Mouse (Mus musculus) forebrain, postnatal 0 days (tissue): ENCODE measurements at regions not wholly inside any gene's neighbourhood (a gene's known extent, or its start where the extent isn't known, plus 50 kb on each side); places are given as distances from the start of the nearest gene placed in this dataset.

Experiments used
- ATAC-seq: fragments of 200-750 bp; cut with Nextera tagmentation; 2 replicates; pipeline ENCODE4 v1.8.0; 2017; ENCODE audit warnings: mild to moderate bottlenecking, moderate library complexity
- DNase-seq: peaks from one replicate; pipeline ENCODE4 v3.0.0-alpha.2; 2015
- H3K27ac ChIP-seq: fragments of 300-500 bp; sonication (generic); 2 replicates; pipeline ENCODE4 v1.5.1; 2014; ENCODE audit warnings: low read depth, mild to moderate bottlenecking, antibody characterized with exemption, low read length, moderate library complexity, mixed read lengths
- H3K27me3 ChIP-seq: fragments of 300-500 bp; sonication (generic); 2 replicates; pipeline ENCODE4 v1.6.1; 2014; ENCODE audit warnings: mild to moderate bottlenecking, low read length, mixed read lengths; ENCODE audit not compliant: insufficient read depth
- H3K36me3 ChIP-seq: fragments of 300-500 bp; sonication (generic); 2 replicates; pipeline ENCODE4 v1.6.1; 2014; ENCODE audit warnings: mild to moderate bottlenecking, moderate library complexity; ENCODE audit not compliant: insufficient read depth
- H3K4me1 ChIP-seq: fragments of 300-500 bp; sonication (generic); 2 replicates; pipeline ENCODE4 v1.6.1; 2014; ENCODE audit warnings: antibody characterized with exemption; ENCODE audit not compliant: insufficient read depth
- H3K4me2 ChIP-seq: fragments of 300-500 bp; sonication (generic); 2 replicates; pipeline ENCODE4 v1.6.1; 2014; ENCODE audit warnings: low read depth, mild to moderate bottlenecking, moderate library complexity
- H3K4me3 ChIP-seq: fragments of 300-500 bp; sonication (generic); 2 replicates; pipeline ENCODE4 v1.5.1; 2014; ENCODE audit warnings: low read depth, low read length, mixed read lengths
- H3K9ac ChIP-seq: fragments of 300-500 bp; sonication (generic); 2 replicates; pipeline ENCODE4 v1.6.1; 2014; ENCODE audit warnings: mild to moderate bottlenecking
- H3K9me3 ChIP-seq: fragments of 300-500 bp; sonication (generic); 2 replicates; pipeline ENCODE4 v1.6.1; 2016; ENCODE audit warnings: low read length
- CTCF ChIP-seq: sonication (generic); IDR thresholded peaks from 2 replicates; pipeline ENCODE4 v1.5.1; 2016; ENCODE audit warnings: antibody characterized with exemption, control low read depth, low read depth
- WGBS: fragments of 180-500 bp; shearing (Covaris S2); extraction: QIAGEN DNeasy Blood & Tissue Kit; methylation state at CpG from one replicate; pipeline ENCODE4 v1.1.7; 2014; 5-methylcytosine and 5-hydroxymethylcytosine counted together

DNA sequence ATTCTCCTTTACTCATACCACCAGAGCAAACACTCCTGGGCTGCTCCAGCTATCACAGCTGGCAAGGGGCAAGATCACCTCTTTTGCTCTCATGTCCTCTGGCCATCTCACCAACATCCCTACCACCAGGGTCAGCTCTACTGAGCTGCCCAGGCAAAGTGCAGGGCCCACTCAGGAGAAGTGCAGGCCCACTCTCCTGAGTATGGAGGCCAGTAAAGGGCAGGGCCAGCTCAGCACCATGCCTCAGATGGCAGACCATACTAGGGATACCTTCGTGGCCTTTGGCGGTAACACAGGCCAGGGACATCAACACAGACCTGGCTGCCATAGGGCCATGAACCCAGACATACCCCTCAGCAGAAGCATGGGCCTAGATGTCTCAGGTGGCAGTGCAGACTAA lies 101.9 kb upstream of the Abcb5 start:
- Histone ChIP-seq H3K9me3 (no peaks in the 10 kb centered on the region), H3K4me2 (no peak overlapping the region), H3K27ac (no peak overlapping the region), H3K27me3 (no peaks in the 10 kb centered on the region), H3K36me3 (no peaks in the 10 kb centered on the region), H3K4me3 (no peak overlapping the region), H3K9ac (no peak overlapping the region), H3K4me1 (no peaks in the 10 kb centered on the region)
- no peak for DNase-seq
- ATAC-seq, result no peak
- WGBS, result 92% methylated on average over 2 of the region's 2 CpGs
- TF ChIP-seq CTCF, result no peak

DNA sequence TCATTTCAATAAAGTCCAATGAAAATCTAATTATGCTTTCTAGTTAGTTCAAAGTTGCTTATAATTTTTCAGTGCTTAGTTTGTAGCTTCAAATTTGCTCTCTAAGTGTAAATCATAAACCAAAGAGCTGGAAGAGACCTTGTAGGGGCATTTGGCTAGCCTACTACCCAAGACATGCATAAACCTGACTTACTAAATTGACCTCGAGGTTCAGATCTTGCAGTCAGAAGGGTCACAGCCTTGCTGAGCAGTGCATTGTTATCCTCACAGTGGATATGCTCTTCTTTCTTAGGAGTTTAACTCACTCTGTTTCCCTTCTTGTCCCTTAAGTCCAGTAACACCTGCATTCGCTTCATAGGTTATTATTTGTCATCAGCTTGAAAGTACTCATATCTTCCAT lies 96.7 kb upstream of the Abcb5 start:
- ATAC-seq (no peak), DNase-seq (no peak)
- no peak for TF ChIP-seq CTCF
- Histone ChIP-seq H3K4me2 (no peak overlapping the region), H3K9ac (no peak overlapping the region), H3K36me3 (no peaks in the 10 kb centered on the region), H3K27me3 (no peaks in the 10 kb centered on the region), H3K9me3 (no peaks in the 10 kb centered on the region), H3K4me1 (no peaks in the 10 kb centered on the region), H3K27ac (no peak overlapping the region), H3K4me3 (no peak overlapping the region)
- WGBS, result 79% methylated on average over 2 of the region's 2 CpGs

DNA sequence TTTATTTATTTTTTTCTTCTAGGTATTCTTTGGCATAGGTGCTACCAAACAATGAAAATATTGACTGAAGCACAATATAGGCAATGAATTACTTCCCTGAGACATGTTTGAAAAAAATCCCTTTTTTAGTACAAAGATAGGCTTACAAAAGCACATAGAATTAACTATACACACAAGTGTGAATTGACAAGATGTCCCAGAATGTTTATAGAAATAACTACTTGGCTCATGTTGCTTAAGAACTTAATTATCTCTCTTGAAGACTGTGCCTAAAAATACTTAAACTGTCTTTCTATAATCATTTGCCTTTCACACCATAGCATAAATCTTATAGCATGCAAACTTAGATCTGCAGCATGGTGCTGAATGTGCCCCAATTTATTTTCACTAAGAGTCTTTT lies 96.3 kb upstream of the Abcb5 start:
- Histone ChIP-seq H3K9ac (no peak overlapping the region), H3K36me3 (no peaks in the 10 kb centered on the region), H3K4me1 (no peaks in the 10 kb centered on the region), H3K4me3 (no peak overlapping the region), H3K27me3 (no peaks in the 10 kb centered on the region), H3K27ac (no peak overlapping the region), H3K4me2 (no peak overlapping the region), H3K9me3 (no peaks in the 10 kb centered on the region)
- no peak for TF ChIP-seq CTCF
- ATAC-seq (peak; percentile 47; the same call in 1 of the 2 replicates), DNase-seq (no peak)

DNA sequence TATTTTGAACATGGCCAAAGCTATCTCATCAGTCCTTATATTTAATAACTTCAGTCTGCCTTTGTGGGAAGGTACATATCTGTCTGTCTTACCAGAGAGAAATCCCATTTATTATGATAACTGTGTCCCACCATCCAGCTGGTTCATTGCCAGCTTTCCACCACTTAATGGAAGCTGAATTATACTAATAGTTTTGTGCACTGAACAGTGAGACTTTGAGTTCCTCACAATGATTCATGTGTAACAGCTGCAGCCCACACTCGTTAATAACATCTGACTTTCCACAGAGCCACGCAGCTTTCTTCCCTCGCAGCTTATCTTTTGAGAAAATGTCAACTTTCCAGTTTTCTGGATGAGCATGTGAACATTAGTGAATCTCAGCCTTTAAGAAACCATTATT lies 88.3 kb upstream of the Abcb5 start:
- Histone ChIP-seq H3K9me3 (no peaks in the 10 kb centered on the region), H3K36me3 (no peaks in the 10 kb centered on the region), H3K4me3 (no peak overlapping the region), H3K4me1 (no peaks in the 10 kb centered on the region), H3K27ac (no peak overlapping the region), H3K27me3 (no peaks in the 10 kb centered on the region), H3K9ac (no peak overlapping the region), H3K4me2 (no peak overlapping the region)
- WGBS, result 30% methylated on average over 3 of the region's 3 CpGs
- DNase-seq (no peak), ATAC-seq (no peak)
- no peak for TF ChIP-seq CTCF

DNA sequence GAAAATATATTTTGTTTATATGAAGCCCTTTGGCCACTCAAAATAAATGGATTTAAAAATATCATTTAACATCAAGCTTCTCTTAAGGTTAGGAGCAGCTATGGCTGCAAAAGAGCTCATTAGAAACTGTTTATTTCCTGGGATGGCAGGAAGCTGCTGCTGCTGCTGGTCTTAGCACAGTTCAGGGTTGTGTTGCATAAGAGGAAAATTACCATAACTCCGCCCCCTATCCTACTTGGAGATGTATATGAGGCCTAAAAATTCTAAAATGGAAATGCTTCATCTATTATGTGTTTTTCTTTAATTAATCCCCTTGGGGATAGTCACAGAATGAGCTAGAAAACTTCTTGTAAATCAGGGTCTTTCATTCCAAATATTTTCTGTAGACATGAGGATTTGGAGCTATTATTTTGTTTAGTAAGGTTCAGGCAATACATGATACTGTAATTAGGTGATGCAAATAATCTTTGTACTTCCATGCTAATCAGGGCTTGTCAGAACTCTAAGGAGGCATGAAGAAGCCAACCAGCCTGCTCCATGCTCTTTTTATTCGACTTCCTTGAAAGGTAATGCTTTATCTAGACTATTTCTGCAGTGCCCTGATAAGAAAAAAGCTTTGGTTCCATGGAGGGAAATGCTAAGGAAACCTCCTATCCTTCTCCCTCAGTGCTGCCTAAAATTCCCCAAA lies 85.6 kb upstream of the Abcb5 start:
- no peak overlapping the region for H3K4me2 ChIP-seq
- WGBS, result 53% methylated on average over 2 of the region's 2 CpGs
- TF ChIP-seq CTCF, result no peak

DNA sequence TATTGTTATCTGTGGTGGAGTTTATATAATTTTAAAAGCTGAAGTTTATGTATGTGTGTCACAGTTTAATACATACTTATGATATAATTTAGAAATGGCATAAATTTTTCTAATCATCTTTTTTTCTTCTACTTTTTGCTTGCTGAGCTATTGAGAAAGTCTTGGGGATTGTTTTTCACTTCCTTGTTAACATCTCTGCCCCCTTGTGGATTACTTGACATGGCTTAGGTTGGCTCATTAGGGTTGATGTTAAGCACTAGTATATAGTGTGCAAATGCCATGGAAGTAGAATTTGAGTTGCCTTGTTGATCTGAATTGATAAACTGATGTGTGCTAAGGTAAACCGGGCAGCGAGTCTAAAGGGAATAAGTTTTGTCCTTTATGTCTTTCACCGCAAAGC lies 72.1 kb upstream of the Abcb5 start:
- H3K9me3 ChIP-seq, result no peaks in the 10 kb centered on the region
- 99% methylated on average over 3 of the region's 3 CpGs for WGBS
- H3K4me1 ChIP-seq, result no peaks in the 10 kb centered on the region
- H3K4me2 ChIP-seq, result no peak overlapping the region
- H3K27ac ChIP-seq, result no peak overlapping the region
- no peak overlapping the region for H3K9ac ChIP-seq
- H3K36me3 ChIP-seq, result no peaks in the 10 kb centered on the region
- no peaks in the 10 kb centered on the region for H3K27me3 ChIP-seq
- TF ChIP-seq CTCF, result no peak
- no peak overlapping the region for H3K4me3 ChIP-seq
- DNase-seq, result no peak
- no peak for ATAC-seq

More for the DNA sequence above, 85.6 kb upstream of the Abcb5 start:
- DNase-seq, result no peak
- no peaks in the 10 kb centered on the region for H3K4me1 ChIP-seq
- no peak overlapping the region for H3K9ac ChIP-seq
- H3K9me3 ChIP-seq, result no peaks in the 10 kb centered on the region
- H3K36me3 ChIP-seq, result no peaks in the 10 kb centered on the region
- H3K27me3 ChIP-seq, result no peaks in the 10 kb centered on the region
- no peak for ATAC-seq
- H3K4me3 ChIP-seq, result no peak overlapping the region
- H3K27ac ChIP-seq, result no peak overlapping the region

DNA sequence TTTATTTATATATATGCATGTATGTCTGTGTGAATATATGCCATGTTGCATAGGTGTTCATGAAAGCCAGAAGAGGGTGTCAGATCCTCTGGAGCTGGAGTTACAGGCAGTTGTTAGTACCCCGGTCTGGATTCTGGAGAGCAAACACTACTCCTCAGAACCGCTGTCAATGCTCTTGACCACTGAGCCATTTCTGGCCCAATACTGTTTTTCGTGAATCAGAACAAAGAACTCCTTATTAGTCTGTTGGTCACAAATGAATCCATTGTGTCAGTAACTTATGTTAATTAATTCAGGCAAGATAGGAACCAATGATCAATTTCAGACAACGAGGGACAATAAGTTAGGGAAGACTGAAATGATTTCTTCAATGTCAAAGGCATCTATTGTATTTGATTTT lies 68.6 kb upstream of the Abcb5 start:
- H3K27ac ChIP-seq, result no peak overlapping the region
- no peaks in the 10 kb centered on the region for H3K27me3 ChIP-seq
- no peak for DNase-seq
- H3K4me1 ChIP-seq, result no peaks in the 10 kb centered on the region
- H3K4me2 ChIP-seq, result no peak overlapping the region
- 64% methylated on average over 4 of the region's 4 CpGs for WGBS
- H3K9ac ChIP-seq, result no peak overlapping the region
- H3K36me3 ChIP-seq, result no peaks in the 10 kb centered on the region
- H3K9me3 ChIP-seq, result no peaks in the 10 kb centered on the region
- ATAC-seq, result no peak
- no peak overlapping the region for H3K4me3 ChIP-seq
- TF ChIP-seq CTCF, result no peak
